Mouse (Mus musculus) hindbrain, embryonic 11.5 days (tissue): ENCODE measurements around the gene Serpinb6c. TPM values are rescaled to one million over a fixed set of nuclear protein-coding genes. Genes with fewer than 3 reads are reported as not detected.
A peak's percentile ranks its signal among the peaks of the same experiment; 100 is the strongest.
"Not testable (repeated sequence)": the region's sequence is repeated elsewhere in the genome, so short reads cannot be mapped to it uniquely, and the experiment has no call there.

Source experiments
- ATAC-seq: fragments of 200-750 bp; cut with Nextera tagmentation; 2 replicates; pipeline ENCODE4 v1.8.0; 2017; ENCODE audit warnings: mild to moderate bottlenecking, moderate TSS enrichment, moderate library complexity; ENCODE audit not compliant: low FRiP score
- DNase-seq: peaks from one replicate; pipeline ENCODE4 v3.0.0-alpha.2; 2015; ENCODE audit warnings: low spot score
- H3K27ac ChIP-seq: fragments of 300-500 bp; sonication (generic); 2 replicates; pipeline ENCODE4 v1.5.1; 2014; ENCODE audit warnings: mild to moderate bottlenecking, low read depth, low read length
- H3K27me3 ChIP-seq: fragments of 300-500 bp; sonication (generic); 2 replicates; pipeline ENCODE4 v1.6.1; 2014; ENCODE audit warnings: mild to moderate bottlenecking, low read length, moderate library complexity, mixed read lengths; ENCODE audit not compliant: control insufficient read depth, insufficient read depth
- H3K36me3 ChIP-seq: fragments of 300-500 bp; sonication (generic); 2 replicates; pipeline ENCODE4 v1.6.1; 2014; ENCODE audit warnings: mild to moderate bottlenecking, low read length, moderate library complexity, mixed read lengths; ENCODE audit not compliant: control insufficient read depth, insufficient read depth
- H3K4me1 ChIP-seq: fragments of 300-500 bp; sonication (generic); replicated peaks from 2 replicates; pipeline ENCODE4 v1.6.1; 2014; ENCODE audit warnings: low read length, mixed read lengths; ENCODE audit not compliant: control insufficient read depth, insufficient read depth
- H3K4me2 ChIP-seq: fragments of 300-500 bp; sonication (generic); replicated peaks from 2 replicates; pipeline ENCODE4 v1.6.1; 2014; ENCODE audit warnings: mild to moderate bottlenecking, low read depth, low read length
- H3K4me3 ChIP-seq: fragments of 300-500 bp; sonication (generic); 2 replicates; pipeline ENCODE4 v1.5.1; 2014; ENCODE audit warnings: low read depth, low read length
- H3K9ac ChIP-seq: fragments of 300-500 bp; sonication (generic); 2 replicates; pipeline ENCODE4 v1.6.1; 2014; ENCODE audit warnings: low read depth, low read length
- H3K9me3 ChIP-seq: fragments of 300-500 bp; sonication (generic); 2 replicates; pipeline ENCODE4 v1.6.1; 2016; ENCODE audit warnings: low read length; ENCODE audit not compliant: control insufficient read depth
- WGBS: fragments of 180-500 bp; shearing (Covaris S2); extraction: QIAGEN DNeasy Blood & Tissue Kit; methylation state at CpG from one replicate; pipeline ENCODE4 v1.1.7; 2014; 5-methylcytosine and 5-hydroxymethylcytosine counted together
- polyA plus RNA-seq: library from polyadenylated mRNA; unstranded; fragments of >200 nt; fragmentation: Nextera tagmentation; extraction: Ambion mirVana; gene quantifications from 2 replicates; pipeline ENCODE4 v1.2.1, GENCODE M21; 2014

The Serpinb6c gene
- 0.25 TPM in 1 of 2 replicates, not detected in the other for polyA plus RNA-seq

- Histone ChIP-seq H3K36me3 (no peaks in the 10 kb centered on the region), H3K27me3 (no peaks in the 10 kb centered on the region), H3K4me3 (no peak within 1 kb of the TSS), H3K9me3 (no peaks in the 10 kb centered on the region), H3K9ac (no peak within 1 kb of the TSS), H3K4me1 (no peaks in the 10 kb centered on the region), H3K4me2 (no peak within 1 kb of the TSS), H3K27ac (no peak within 1 kb of the TSS)
- WGBS, result 78% methylated on average over 18 of the region's 18 CpGs
- DNase-seq (no peak), ATAC-seq (no peak)
Measured at GRCm38 (mm10) chr13:33905176-33905954, at the start of gene Serpinb6c. Gene Serpinb6c, minus strand, starts transcription at chr13:33905708.

GRCm38 (mm10) chr13:33952947-33953346 is 47.4 kb upstream of the Serpinb6c start:
- no peaks in the 10 kb centered on the region for H3K27me3 ChIP-seq
- no peak for DNase-seq
- H3K9ac ChIP-seq, result no peak overlapping the region
- no peak overlapping the region for H3K27ac ChIP-seq
- no peak overlapping the region for H3K4me3 ChIP-seq
- WGBS, result 77% methylated on average over 2 of the region's 2 CpGs
- H3K4me2 ChIP-seq, result no peak overlapping the region
- ATAC-seq, result no peak
- H3K4me1 ChIP-seq, result no peaks in the 10 kb centered on the region
- no peaks in the 10 kb centered on the region for H3K9me3 ChIP-seq
- H3K36me3 ChIP-seq, result no peaks in the 10 kb centered on the region

- 88% methylated on average over 1 of the region's 1 CpGs for WGBS
- Histone ChIP-seq H3K36me3 (no peaks in the 10 kb centered on the region), H3K9ac (no peak overlapping the region), H3K4me2 (no peak overlapping the region), H3K9me3 (no peaks in the 10 kb centered on the region), H3K4me3 (no peak overlapping the region), H3K4me1 (no peaks in the 10 kb centered on the region), H3K27me3 (no peaks in the 10 kb centered on the region), H3K27ac (no peak overlapping the region)
- DNase-seq, result no peak
- ATAC-seq, result no peak
Measured at GRCm38 (mm10) chr13:33952075-33952449, 46.6 kb upstream of the Serpinb6c start.

GRCm38 (mm10) chr13:33951308-33952074 is 46.0 kb upstream of the Serpinb6c start:
- no peak overlapping the region for H3K9ac ChIP-seq
- no peaks in the 10 kb centered on the region for H3K27me3 ChIP-seq
- H3K36me3 ChIP-seq, result no peaks in the 10 kb centered on the region
- H3K4me1 ChIP-seq, result no peaks in the 10 kb centered on the region
- no peak for ATAC-seq
- no peak for DNase-seq
- no peak overlapping the region for H3K27ac ChIP-seq
- H3K9me3 ChIP-seq, result no peaks in the 10 kb centered on the region
- H3K4me2 ChIP-seq, result no peak overlapping the region
- no peak overlapping the region for H3K4me3 ChIP-seq
- WGBS, result 82% methylated on average over 4 of the region's 4 CpGs

GRCm38 (mm10) chr13:33942212-33942779 is 36.8 kb upstream of the Serpinb6c start:
- DNase-seq (peak; percentile 48), ATAC-seq (no peak)
- H3K4me3 ChIP-seq, result no peak overlapping the region
- no peaks in the 10 kb centered on the region for H3K4me1 ChIP-seq
- no peaks in the 10 kb centered on the region for H3K36me3 ChIP-seq
- no peak overlapping the region for H3K9ac ChIP-seq
- H3K9me3 ChIP-seq, result no peaks in the 10 kb centered on the region
- WGBS, result 41% methylated on average over 4 of the region's 4 CpGs
- no peak overlapping the region for H3K4me2 ChIP-seq
- H3K27me3 ChIP-seq, result no peaks in the 10 kb centered on the region
- no peak overlapping the region for H3K27ac ChIP-seq

GRCm38 (mm10) chr13:33941288-33941808 is 35.8 kb upstream of the Serpinb6c start:
- ATAC-seq, result no peak
- DNase-seq, result no peak
- no peaks in the 10 kb centered on the region for H3K9me3 ChIP-seq
- H3K27me3 ChIP-seq, result no peaks in the 10 kb centered on the region
- H3K36me3 ChIP-seq, result no peaks in the 10 kb centered on the region
- H3K27ac ChIP-seq, result no peak overlapping the region
- H3K9ac ChIP-seq, result no peak overlapping the region
- no peak overlapping the region for H3K4me3 ChIP-seq
- WGBS, result 88% methylated on average over 5 of the region's 5 CpGs
- no peaks in the 10 kb centered on the region for H3K4me1 ChIP-seq
- no peak overlapping the region for H3K4me2 ChIP-seq

GRCm38 (mm10) chr13:33937587-33937986 is 32.1 kb upstream of the Serpinb6c start:
- H3K4me1 ChIP-seq, H3K27ac ChIP-seq, H3K9me3 ChIP-seq, H3K27me3 ChIP-seq, H3K9ac ChIP-seq, H3K36me3 ChIP-seq, DNase-seq, H3K4me2 ChIP-seq, ATAC-seq, H3K4me3 ChIP-seq: not testable (repeated sequence)

GRCm38 (mm10) chr13:33937151-33937550 is 31.6 kb upstream of the Serpinb6c start:
- H3K4me3 ChIP-seq, result no peak overlapping the region
- H3K9ac ChIP-seq, result no peak overlapping the region
- H3K27me3 ChIP-seq, result no peaks in the 10 kb centered on the region
- H3K4me1 ChIP-seq, result no peaks in the 10 kb centered on the region
- DNase-seq, result no peak
- H3K36me3 ChIP-seq, result no peaks in the 10 kb centered on the region
- no peak overlapping the region for H3K4me2 ChIP-seq
- WGBS, result 88% methylated on average over 5 of the region's 5 CpGs
- ATAC-seq, result no peak
- no peaks in the 10 kb centered on the region for H3K9me3 ChIP-seq
- no peak overlapping the region for H3K27ac ChIP-seq
